Mouse (Mus musculus): ENCODE measurements at regions not wholly inside any gene's neighbourhood (a gene's known extent, or its start where the extent isn't known, plus 50 kb on each side); places are given as distances from the start of the nearest gene placed in this dataset.

- no peak for TF ChIP-seq MYOG (IDR thresholded peaks at IDR 0.05; ENCODE audit: control insufficient read depth, extremely low read depth, insufficient read length)
- no peak for TF ChIP-seq MYOD1 (IDR thresholded peaks at IDR 0.05; ENCODE audit: control insufficient read depth, insufficient read length, low read depth)
- TF ChIP-seq USF1 (IDR thresholded peaks at IDR 0.05; ENCODE audit: low read depth), result peak; percentile 12
- TF ChIP-seq CEBPB (IDR thresholded peaks at IDR 0.05; ENCODE audit: low read depth), result no peak
- no peak for TF ChIP-seq MAX (IDR thresholded peaks at IDR 0.05)
- no peak for TF ChIP-seq FOSL1 (IDR thresholded peaks at IDR 0.05; ENCODE audit: insufficient read depth, low read length, poor library complexity, severe bottlenecking)
- Histone ChIP-seq H3K4me3 (ENCODE audit: insufficient read depth, poor library complexity, severe bottlenecking) (no peak overlapping the region), H3K79me2 (ENCODE audit: control insufficient read depth, insufficient read depth) (no peaks in the 10 kb centered on the region), H3K27me3 (ENCODE audit: control insufficient read depth, insufficient read depth, insufficient read length) (peaks cover 8% of the 10 kb centered on the region), H3K36me3 (ENCODE audit: control insufficient read depth, insufficient read depth) (no peaks in the 10 kb centered on the region), H3K79me3 (ENCODE audit: low read depth) (no peaks in the 10 kb centered on the region), H3ac (ENCODE audit: control insufficient read depth, insufficient read length, low read depth) (no peak overlapping the region)
Measured at GRCm38 (mm10) chr15:58731952-58732642, 157.0 kb upstream of the Gm49356 start.

All from C2C12 (cell line).